Mouse (Mus musculus) myocyte (in vitro differentiated cells): ENCODE measurements around the gene Tex38. TPM values are rescaled to one million over a fixed set of nuclear protein-coding genes. Genes with fewer than 3 reads are reported as not detected.
A peak's percentile ranks its signal among the peaks of the same experiment; 100 is the strongest.

Source experiments
- H3K27me3 ChIP-seq: one replicate; pipeline ENCODE4 v1.6.1; 2011; ENCODE audit not compliant: control insufficient read depth, insufficient read depth, insufficient read length
- H3K36me3 ChIP-seq: one replicate; pipeline ENCODE4 v1.6.1; 2011; ENCODE audit not compliant: control insufficient read depth, insufficient read depth
- H3K4me2 ChIP-seq: one replicate; pipeline ENCODE4 v1.6.1; 2011; ENCODE audit warnings: low read depth, control low read depth
- H3K4me3 ChIP-seq: one replicate; pipeline ENCODE4 v1.5.1; 2011; ENCODE audit warnings: mild to moderate bottlenecking, control low read depth, moderate library complexity
- H3K79me2 ChIP-seq: one replicate; pipeline ENCODE4 v1.6.1; 2011; ENCODE audit not compliant: control insufficient read depth, insufficient read depth
- H3ac ChIP-seq: one replicate; pipeline ENCODE4 v1.6.1; 2011; ENCODE audit not compliant: control insufficient read depth, insufficient read length
- CEBPB ChIP-seq: IDR thresholded peaks from 2 replicates; pipeline ENCODE4 v1.6.1; 2011; ENCODE audit warnings: mild to moderate bottlenecking, moderate library complexity; ENCODE audit not compliant: poor library complexity, insufficient read depth, severe bottlenecking
- E2F4 ChIP-seq: IDR thresholded peaks from one replicate; pipeline ENCODE4 v1.6.1; 2011; ENCODE audit warnings: mild to moderate bottlenecking, control low read depth, moderate library complexity; ENCODE audit not compliant: insufficient read depth
- MAX ChIP-seq: IDR thresholded peaks from one replicate; pipeline ENCODE4 v1.6.1; 2011; ENCODE audit warnings: low read depth, mild to moderate bottlenecking, control low read depth
- MYOD1 ChIP-seq, 3 experiments: IDR thresholded peaks; one replicate each; pipeline ENCODE4 v1.6.1; 2011; ENCODE audit warnings: control low read depth in 2 of 3, low read depth in 2 of 3, mild to moderate bottlenecking in 2 of 3, moderate library complexity in 1 of 3; ENCODE audit not compliant: insufficient read length in 2 of 3, control insufficient read depth in 1 of 3
- MYOG ChIP-seq, 3 experiments: IDR thresholded peaks; one replicate each; pipeline ENCODE4 v1.6.1; 2011; ENCODE audit warnings: control low read depth in 2 of 3, low read depth in 2 of 3, mild to moderate bottlenecking in 2 of 3; ENCODE audit not compliant: insufficient read length in 2 of 3, control insufficient read depth in 1 of 3, insufficient read depth in 1 of 3
- POLR2A ChIP-seq: IDR thresholded peaks from one replicate; pipeline ENCODE4 v1.6.1; 2011; ENCODE audit warnings: low read depth, mild to moderate bottlenecking, control low read depth, moderate library complexity; ENCODE audit not compliant: insufficient read length
- POLR2AphosphoS2 ChIP-seq: IDR thresholded peaks from one replicate; pipeline ENCODE4 v1.6.1; 2011; ENCODE audit warnings: low read depth, control low read depth; ENCODE audit not compliant: insufficient read length
- REST ChIP-seq: IDR thresholded peaks from one replicate; pipeline ENCODE4 v1.6.1; 2011; ENCODE audit warnings: mild to moderate bottlenecking, control low read depth, moderate library complexity; ENCODE audit not compliant: insufficient read depth, insufficient read length
- SRF ChIP-seq: IDR thresholded peaks from one replicate; pipeline ENCODE4 v1.6.1; 2011; ENCODE audit warnings: low read depth; ENCODE audit not compliant: control insufficient read depth, insufficient read length
- TCF12 ChIP-seq: IDR thresholded peaks from one replicate; pipeline ENCODE4 v1.6.1; 2011; ENCODE audit warnings: mild to moderate bottlenecking, control low read depth; ENCODE audit not compliant: poor library complexity, insufficient read depth, severe bottlenecking
- TCF3 ChIP-seq: IDR thresholded peaks from one replicate; pipeline ENCODE4 v1.6.1; 2011; ENCODE audit warnings: low read depth, control low read depth; ENCODE audit not compliant: insufficient read length
- USF1 ChIP-seq: IDR thresholded peaks from one replicate; pipeline ENCODE4 v1.6.1; 2011; ENCODE audit warnings: low read depth, mild to moderate bottlenecking, control low read depth, moderate library complexity
- polyA plus RNA-seq: library from polyadenylated mRNA; unstranded; fragments of >200 nt; fragmentation: generic; extraction: Trizol; gene quantifications from one replicate; pipeline ENCODE4 v1.2.1, GENCODE M21; 2012; ENCODE audit warnings: missing spikeins

Gene Tex38
- polyA plus RNA-seq, 1 experiment = not detected

DNA sequence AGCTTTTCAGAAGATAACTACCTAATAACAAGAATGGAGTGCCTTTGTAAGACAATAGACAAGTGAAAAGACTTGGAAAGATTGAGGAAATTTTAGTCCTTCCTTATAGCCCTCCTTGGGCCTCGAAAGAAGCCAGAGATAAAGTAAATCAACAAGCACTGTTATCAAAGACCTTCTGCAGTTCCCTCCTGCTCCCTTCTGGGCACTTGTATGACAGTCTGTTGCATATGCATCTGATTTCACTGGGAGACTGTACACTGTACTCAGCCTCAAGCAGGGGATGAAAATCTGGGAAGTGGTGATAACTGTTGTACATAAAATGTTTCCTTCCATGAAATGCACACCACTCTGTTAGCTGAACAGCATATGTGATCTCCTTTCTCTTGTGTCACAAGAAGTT lies 31.5 kb downstream of the Tex38 start:
- Histone ChIP-seq H3K4me3 (no peak overlapping the region), H3K36me3 (peaks cover 45% of the 10 kb centered on the region)

DNA sequence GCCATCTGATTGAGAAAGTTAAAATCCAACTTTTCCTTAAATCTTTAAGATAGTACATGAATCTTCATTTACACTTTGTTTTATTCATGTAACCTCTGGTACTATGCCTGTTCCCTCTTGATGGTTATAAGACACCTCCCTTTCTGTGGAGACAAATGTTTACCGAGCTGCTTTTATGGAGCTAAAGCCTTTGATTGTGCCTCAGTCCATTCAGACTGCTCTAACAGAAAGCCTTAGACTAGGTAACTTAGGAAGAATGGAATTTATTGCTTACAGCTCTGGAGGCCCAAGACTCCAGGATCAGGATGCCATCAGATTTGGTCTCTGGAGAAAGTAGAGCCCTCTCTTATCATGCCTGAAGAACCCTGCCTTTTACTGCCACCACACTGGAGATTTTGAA lies 32.6 kb downstream of the Tex38 start:
- no peaks in the 10 kb centered on the region for H3K27me3 ChIP-seq
- no peaks in the 10 kb centered on the region for H3K79me2 ChIP-seq
- no peak overlapping the region for H3ac ChIP-seq
- TF ChIP-seq MAX = no peak
- no peak for TF ChIP-seq CEBPB
- TF ChIP-seq SRF = no peak
- no peak for TF ChIP-seq MYOG (IDR thresholded peaks at IDR 0.05; ENCODE audit: control insufficient read depth in 1 of 3, insufficient read depth in 1 of 3, insufficient read length in 2 of 3, low read depth in 2 of 3)
- TF ChIP-seq POLR2AphosphoS2 = no peak
- no peak for TF ChIP-seq E2F4
- no peak for TF ChIP-seq TCF3
- no peak overlapping the region for H3K4me3 ChIP-seq
- no peak overlapping the region for H3K4me2 ChIP-seq
- peaks cover 36% of the 10 kb centered on the region for H3K36me3 ChIP-seq

More for the DNA sequence above, 31.5 kb downstream of the Tex38 start:
- Histone ChIP-seq H3K79me2 (no peaks in the 10 kb centered on the region), H3K4me2 (no peak overlapping the region), H3K27me3 (no peaks in the 10 kb centered on the region), H3ac (no peak overlapping the region)
- TF ChIP-seq USF1 = no peak
- no peak for TF ChIP-seq TCF3
- TF ChIP-seq POLR2A = no peak
- no peak for TF ChIP-seq CEBPB
- no peak for TF ChIP-seq TCF12
- TF ChIP-seq SRF = no peak
- no peak for TF ChIP-seq MAX
- TF ChIP-seq REST = no peak
- TF ChIP-seq MYOD1 (IDR thresholded peaks at IDR 0.05; ENCODE audit: control insufficient read depth in 1 of 3, insufficient read length in 2 of 3, low read depth in 2 of 3) = no peak
- no peak for TF ChIP-seq POLR2AphosphoS2
- TF ChIP-seq E2F4 = no peak
- no peak for TF ChIP-seq MYOG (IDR thresholded peaks at IDR 0.05; ENCODE audit: control insufficient read depth in 1 of 3, insufficient read depth in 1 of 3, insufficient read length in 2 of 3, low read depth in 2 of 3)

DNA sequence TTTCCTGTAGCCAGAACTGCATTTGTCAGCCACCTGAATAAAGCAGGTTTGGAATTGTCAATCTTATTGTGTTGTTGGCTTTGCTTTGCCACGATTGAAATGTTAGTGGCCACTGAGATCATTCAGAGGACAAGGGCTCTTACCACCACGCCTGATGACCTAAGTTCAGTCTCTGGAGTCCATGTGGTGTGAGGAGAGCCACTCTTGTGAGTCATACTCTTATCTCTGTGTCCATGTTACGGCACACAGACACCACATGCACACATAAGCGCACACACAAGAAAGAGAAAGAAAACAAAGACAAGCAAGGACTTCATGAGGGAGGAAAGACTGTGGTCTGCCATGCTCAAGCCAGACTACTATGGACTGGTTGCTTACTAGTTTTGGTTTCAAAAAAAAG lies 37.7 kb downstream of the Tex38 start:
- Histone ChIP-seq H3ac (no peak overlapping the region), H3K4me3 (no peak overlapping the region), H3K27me3 (no peaks in the 10 kb centered on the region), H3K79me2 (peaks cover 8% of the 10 kb centered on the region), H3K36me3 (peaks cover 31% of the 10 kb centered on the region), H3K4me2 (no peak overlapping the region)
- TF ChIP-seq POLR2AphosphoS2 (no peak), MYOG (IDR thresholded peaks at IDR 0.05; ENCODE audit: control insufficient read depth in 1 of 3, insufficient read depth in 1 of 3, insufficient read length in 2 of 3, low read depth in 2 of 3) (no peak), SRF (no peak), MYOD1 (IDR thresholded peaks at IDR 0.05; ENCODE audit: control insufficient read depth in 1 of 3, insufficient read length in 2 of 3, low read depth in 2 of 3) (no peak), TCF3 (no peak)

DNA sequence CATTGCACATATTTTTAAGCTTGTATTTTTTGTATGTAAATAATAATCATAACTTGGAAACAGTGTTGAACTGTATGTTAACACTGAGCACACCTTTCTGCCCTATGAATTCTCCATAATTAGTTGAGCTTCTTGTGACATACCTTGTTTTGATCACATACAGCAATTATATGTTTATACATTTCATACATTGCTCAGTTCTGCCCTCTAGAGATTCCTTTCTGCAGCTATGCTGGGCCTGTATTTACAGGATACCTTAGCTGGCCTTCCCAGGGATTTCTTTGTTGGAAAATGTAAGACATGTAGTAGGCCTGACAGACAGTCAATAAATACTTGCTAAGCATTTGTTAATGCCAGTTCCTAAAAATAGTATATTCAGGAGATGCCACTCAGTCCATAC lies 38.2 kb downstream of the Tex38 start:
- H3K36me3 ChIP-seq = peaks cover 27% of the 10 kb centered on the region
- H3K4me2 ChIP-seq = no peak overlapping the region
- no peak overlapping the region for H3K4me3 ChIP-seq
- TF ChIP-seq SRF = no peak
- no peak for TF ChIP-seq TCF3
- TF ChIP-seq MYOD1 (IDR thresholded peaks at IDR 0.05; ENCODE audit: control insufficient read depth in 1 of 3, insufficient read length in 2 of 3, low read depth in 2 of 3) = no peak
- TF ChIP-seq TCF12 = no peak
- TF ChIP-seq MAX = no peak
- TF ChIP-seq CEBPB = no peak
- no peak for TF ChIP-seq POLR2A
- TF ChIP-seq REST = no peak
- no peak for TF ChIP-seq POLR2AphosphoS2
- TF ChIP-seq E2F4 = no peak
- no peak for TF ChIP-seq MYOG (IDR thresholded peaks at IDR 0.05; ENCODE audit: control insufficient read depth in 1 of 3, insufficient read depth in 1 of 3, insufficient read length in 2 of 3, low read depth in 2 of 3)
- TF ChIP-seq USF1 = no peak
- H3K79me2 ChIP-seq = peaks cover 12% of the 10 kb centered on the region
- H3ac ChIP-seq = no peak overlapping the region
- H3K27me3 ChIP-seq = no peaks in the 10 kb centered on the region

DNA sequence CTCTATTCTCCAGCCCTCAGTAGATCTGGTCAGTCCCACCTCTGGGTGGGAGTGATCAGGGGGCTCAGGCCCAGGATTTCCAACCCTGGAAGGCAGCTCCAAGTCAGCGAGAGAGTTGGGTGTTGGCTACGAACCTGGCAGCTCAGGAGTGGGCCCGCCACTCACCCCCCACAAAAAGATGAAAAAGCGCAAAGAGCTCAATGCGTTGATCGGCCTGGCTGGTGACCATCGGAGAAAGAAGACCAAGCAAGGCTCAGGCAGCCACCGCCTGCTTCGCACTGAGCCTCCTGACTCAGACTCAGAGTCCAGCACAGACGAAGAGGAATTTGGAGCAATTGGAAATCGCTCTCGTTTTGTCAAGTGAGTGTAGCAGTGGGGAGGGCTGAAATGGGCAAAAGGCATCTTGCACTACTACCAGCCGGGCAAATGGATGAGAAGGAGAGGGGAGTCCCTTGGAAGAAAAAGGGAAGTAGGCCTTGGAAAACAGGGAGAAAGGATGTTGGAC lies 42.3 kb downstream of the Tex38 start:
- peak overlapping the region; percentile 76 for H3K4me2 ChIP-seq
- peaks cover 12% of the 10 kb centered on the region for H3K79me2 ChIP-seq
- no peak for TF ChIP-seq E2F4
- TF ChIP-seq POLR2AphosphoS2 = no peak
- TF ChIP-seq POLR2A = no peak
- H3K36me3 ChIP-seq = peaks cover 11% of the 10 kb centered on the region
- peak overlapping the region; percentile 68 for H3K4me3 ChIP-seq
- H3K27me3 ChIP-seq = peaks cover 8% of the 10 kb centered on the region
- H3ac ChIP-seq = peak overlapping the region; percentile 98
